ENCODE assay signal across 7 mouse cellular contexts in genomic region chr12:111933032-111933704, GRCm38 (mm10). TPM values are rescaled to one million over a fixed set of nuclear protein-coding genes. Genes with fewer than 3 reads are reported as not detected.
DNase-seq lines count a peak whose midpoint lies in the region; ATAC-seq and TF ChIP-seq lines count a peak whose summit lies in the region.

No protein-coding gene starts in this region.

- no peak overlapping the region for H3K9ac ChIP-seq in lung, embryonic 14.5 days

- H3K36me3 ChIP-seq in lung, embryonic 14.5 days (ENCODE audit: insufficient read depth), result no peaks in the 10 kb centered on the region

- peak; percentile 81 for DNase-seq in adrenal gland, postnatal 10 days
- DNase-seq in kidney, adult 9 months, result peak; percentile 87
- peak; percentile 63 for DNase-seq in lung, embryonic 14.5 days
- DNase-seq in layer of hippocampus, adult 8-10 months (ENCODE audit: low spot score in 2 of 2), result no peak
- no peak for DNase-seq in neural tube, embryonic 10.5 days (ENCODE audit: extremely low spot score, low spot score)
- no peak for DNase-seq in cerebellum, adult 11-12 months

- no peak overlapping the region for H3K4me3 ChIP-seq in lung, embryonic 14.5 days (ENCODE audit: low read depth, low read length)

- TF ChIP-seq CTCF in lung, embryonic 14.5 days (IDR thresholded peaks at IDR 0.05; ENCODE audit: low read depth), result peak; percentile 21; the same call in 1 of the 2 replicates

- H3K9me3 ChIP-seq in lung, embryonic 14.5 days (ENCODE audit: low read depth, low read length), result no peaks in the 10 kb centered on the region

- peak overlapping the region; percentile 48 for H3K27ac ChIP-seq in lung, embryonic 14.5 days (ENCODE audit: low read depth)

- peak; percentile 43; the same call in 1 of the 2 replicates for ATAC-seq in erythroid progenitor cell, adult 5-6 weeks (replicated peaks; ENCODE audit: low FRiP score, poor library complexity, severe bottlenecking)
- peak; percentile 14; the same call in 1 of the 2 replicates for ATAC-seq in lung, embryonic 14.5 days (ENCODE audit: insufficient read depth)

- 0 out of 2 replicates have a peak overlapping the region, but pooled peaks have one; percentile 21 for H3K4me2 ChIP-seq in lung, embryonic 14.5 days

- H3K27me3 ChIP-seq in lung, embryonic 14.5 days (ENCODE audit: insufficient read depth, low read length), result no peaks in the 10 kb centered on the region

- 47% methylated on average over 11 of the region's 11 CpGs for WGBS in lung, embryonic 14.5 days

- H3K4me1 ChIP-seq in lung, embryonic 14.5 days (ENCODE audit: insufficient read depth), result peaks cover 38% of the 10 kb centered on the region

RNA-seq across cellular contexts. Expression of gene Ppp1r13b, which starts 25.3 kb away (rescaled TPM):
- 10 to 100 TPM; 20.4 to 21.8 TPM for total RNA-seq in adrenal gland, postnatal 10 days (2021)
- total RNA-seq in erythroid progenitor cell, adult 5-6 weeks (2015; ENCODE audit: low replicate concordance), result 9.7 and 14.7 TPM in 2 replicates
- 6.7 and 12.2 TPM in 2 replicates for total RNA-seq in erythroid progenitor cell, adult 5-6 weeks (2017; ENCODE audit: low replicate concordance)
- polyA plus RNA-seq in lung, embryonic 14.5 days (2014; fragmentation: Nextera tagmentation; extraction: Ambion mirVana), result 28.9 and 29.0 TPM in 2 replicates
- 10 to 100 TPM; 72.0 to 91.8 (median 79.2) TPM for total RNA-seq in layer of hippocampus, adult 8-10 months (2022)

RNA-seq across cellular contexts. Expression of gene Atp5mpl, which starts 33.6 kb away (rescaled TPM):
- 100 to 1,000 TPM; 673 to 781 TPM for total RNA-seq in adrenal gland, postnatal 10 days (2021)
- total RNA-seq in erythroid progenitor cell, adult 5-6 weeks (2015; ENCODE audit: low replicate concordance), result 132 and 273 TPM in 2 replicates
- total RNA-seq in erythroid progenitor cell, adult 5-6 weeks (2017; ENCODE audit: low replicate concordance), result 69.3 and 71.9 TPM in 2 replicates
- polyA plus RNA-seq in lung, embryonic 14.5 days (2014; fragmentation: Nextera tagmentation; extraction: Ambion mirVana), result 647 and 712 TPM in 2 replicates
- 100 to 1,000 TPM; 350 to 405 (median 378) TPM for total RNA-seq in layer of hippocampus, adult 8-10 months (2022)

RNA-seq across cellular contexts. Expression of gene Tdrd9, which starts 38.2 kb away (rescaled TPM):
- total RNA-seq in adrenal gland, postnatal 10 days (2021), result under 1 TPM; 0.39 to 0.66 TPM
- not detected in 2 replicates for total RNA-seq in erythroid progenitor cell, adult 5-6 weeks (2015; ENCODE audit: low replicate concordance)
- not detected in 2 replicates for total RNA-seq in erythroid progenitor cell, adult 5-6 weeks (2017; ENCODE audit: low replicate concordance)
- 0.15 and 0.18 TPM in 2 replicates for polyA plus RNA-seq in lung, embryonic 14.5 days (2014; fragmentation: Nextera tagmentation; extraction: Ambion mirVana)
- total RNA-seq in layer of hippocampus, adult 8-10 months (2022), result 1 to 10 TPM in 2 of 4 experiments, under 1 TPM in 2; 0.14 to 1.8 (median 0.85) TPM

RNA-seq across cellular contexts. Expression of gene Rd3l, which starts 47.9 kb away (rescaled TPM):
- total RNA-seq in adrenal gland, postnatal 10 days (2021), result not detected
- not detected in 2 replicates for total RNA-seq in erythroid progenitor cell, adult 5-6 weeks (2015; ENCODE audit: low replicate concordance)
- not detected in 2 replicates for total RNA-seq in erythroid progenitor cell, adult 5-6 weeks (2017; ENCODE audit: low replicate concordance)
- polyA plus RNA-seq in lung, embryonic 14.5 days (2014; fragmentation: Nextera tagmentation; extraction: Ambion mirVana), result not detected in 2 replicates
- total RNA-seq in layer of hippocampus, adult 8-10 months (2022), result not detected

Comparison
In these comparisons a context has a peak if more than half of its experiments do, and no peak if none do; other contexts are left out.
1. DNase-seq: peak in adrenal gland, postnatal 10 days (single experiment), kidney, adult 9 months (single experiment) and lung, embryonic 14.5 days (single experiment); none in layer of hippocampus, adult 8-10 months (0 of 2), neural tube, embryonic 10.5 days (single experiment) and cerebellum, adult 11-12 months (single experiment).